Mouse (Mus musculus): ENCODE measurements at regions not wholly inside any gene's neighbourhood (a gene's known extent, or its start where the extent isn't known, plus 50 kb on each side); places are given as distances from the start of the nearest gene placed in this dataset.

DNA sequence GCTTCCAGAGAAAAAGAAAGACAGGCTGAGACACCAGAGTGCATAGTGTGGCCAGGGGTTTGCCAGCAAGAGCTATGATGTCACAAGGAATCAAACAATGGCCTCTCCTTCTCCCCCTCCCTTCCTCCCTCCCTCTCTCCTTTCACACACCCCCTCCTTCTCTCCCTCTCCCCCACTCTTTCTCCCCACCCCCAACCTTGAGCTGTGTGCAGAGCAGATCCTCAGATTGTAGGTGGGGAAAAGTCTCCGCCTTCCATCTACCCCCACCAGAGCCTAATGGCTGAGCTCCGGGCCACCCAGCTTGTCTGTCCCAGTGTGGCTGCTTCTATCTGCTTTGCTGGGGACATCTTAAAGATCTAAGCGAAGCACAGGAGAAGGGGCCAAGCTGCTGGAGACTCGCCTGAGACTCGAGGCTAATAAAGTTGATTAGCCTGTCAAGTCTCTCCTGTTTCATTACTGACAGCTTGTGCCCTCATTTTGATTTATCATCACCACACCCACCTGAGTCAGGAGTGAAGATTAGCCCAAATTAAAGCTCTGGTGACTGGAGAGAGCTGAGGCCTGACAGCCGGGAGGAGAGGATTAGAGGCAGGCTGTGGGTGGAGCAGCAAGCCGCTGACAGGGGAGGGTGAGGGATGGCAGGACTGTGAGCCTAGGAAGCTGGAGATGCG lies 272.8 kb downstream of the Cbln1 start:
- TF ChIP-seq CTCF (IDR thresholded peaks at IDR 0.05; ENCODE audit: insufficient read depth, low read depth, low read length) (no peak), POLR2A (IDR thresholded peaks at IDR 0.05; ENCODE audit: insufficient read depth, low read depth, low read length) (no peak)
- no peak overlapping the region for H3K27ac ChIP-seq (ENCODE audit: insufficient read depth, low read depth, low read length)
- peaks cover 20% of the 10 kb centered on the region for H3K4me1 ChIP-seq (ENCODE audit: control insufficient read depth, insufficient read depth, low read length)
- WGBS, result 27% methylated on average over 8 of the region's 8 CpGs
- no peak overlapping the region for H3K4me3 ChIP-seq (ENCODE audit: insufficient read depth, low read depth, low read length)

DNA sequence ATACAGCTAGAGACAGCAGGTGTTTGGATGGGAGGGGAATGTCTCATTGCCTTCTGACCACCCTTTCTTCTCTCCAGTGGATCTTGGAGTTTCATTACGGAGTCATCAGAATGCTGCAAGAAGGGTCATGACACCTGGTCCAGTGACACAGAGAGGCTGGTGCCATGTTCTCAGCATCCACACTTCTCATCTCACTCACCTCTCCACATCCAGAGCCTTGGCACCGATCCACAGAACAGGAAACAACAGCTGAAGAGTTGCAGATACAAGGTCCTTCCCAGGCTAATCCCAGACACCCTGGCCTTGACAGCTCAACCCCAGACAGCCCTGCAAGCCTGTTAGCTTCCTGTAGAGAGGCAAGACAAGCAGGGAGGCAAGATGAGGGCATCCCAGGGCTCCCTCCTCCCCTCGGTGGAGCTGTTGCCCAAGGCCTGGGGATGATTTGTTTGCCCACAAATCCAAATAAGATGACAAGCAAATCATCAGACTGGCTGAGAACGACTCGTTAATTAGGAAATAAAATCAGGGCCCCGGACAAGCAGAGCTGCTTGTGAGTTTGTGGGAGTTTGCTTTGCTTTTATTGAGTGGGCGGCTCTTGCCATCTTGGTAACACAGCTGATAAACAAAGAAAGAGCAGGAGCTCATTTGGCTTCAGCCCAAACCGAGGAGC lies 274.4 kb downstream of the Cbln1 start:
- Histone ChIP-seq H3K4me1 (ENCODE audit: control insufficient read depth, insufficient read depth, low read length) (peaks cover 20% of the 10 kb centered on the region), H3K4me3 (ENCODE audit: insufficient read depth, low read depth, low read length) (no peak overlapping the region), H3K27ac (ENCODE audit: insufficient read depth, low read depth, low read length) (no peak overlapping the region)
- WGBS, result 34% methylated on average over 8 of the region's 8 CpGs
- TF ChIP-seq CTCF (IDR thresholded peaks at IDR 0.05; ENCODE audit: insufficient read depth, low read depth, low read length), result no peak
- no peak for TF ChIP-seq POLR2A (IDR thresholded peaks at IDR 0.05; ENCODE audit: insufficient read depth, low read depth, low read length)

DNA sequence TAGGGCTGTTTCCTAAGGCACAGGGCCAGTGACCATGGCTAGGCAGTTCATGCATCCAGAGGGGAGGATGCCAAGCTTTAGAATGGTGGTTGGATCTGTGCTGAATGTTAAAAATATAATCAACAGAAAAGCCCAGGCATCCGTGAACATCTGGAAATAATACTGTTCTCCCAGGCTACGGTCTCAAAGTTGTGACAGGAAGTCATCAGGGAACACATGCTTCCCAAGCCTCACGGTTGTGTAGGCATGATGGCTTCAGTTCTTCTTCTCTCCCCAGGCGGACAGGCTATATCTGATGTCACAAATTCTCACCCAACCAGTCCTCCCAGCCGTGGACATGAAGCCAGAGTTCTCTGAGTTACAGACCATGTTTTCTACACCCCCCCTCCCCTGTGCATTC lies 275.4 kb downstream of the Cbln1 start:
- Histone ChIP-seq H3K4me1 (ENCODE audit: control insufficient read depth, insufficient read depth, low read length) (peaks cover 20% of the 10 kb centered on the region), H3K4me3 (ENCODE audit: insufficient read depth, low read depth, low read length) (no peak overlapping the region), H3K27ac (ENCODE audit: insufficient read depth, low read depth, low read length) (no peak overlapping the region)
- TF ChIP-seq CTCF (IDR thresholded peaks at IDR 0.05; ENCODE audit: insufficient read depth, low read depth, low read length) (no peak), POLR2A (IDR thresholded peaks at IDR 0.05; ENCODE audit: insufficient read depth, low read depth, low read length) (no peak)
- WGBS, result 61% methylated on average over 5 of the region's 5 CpGs

DNA sequence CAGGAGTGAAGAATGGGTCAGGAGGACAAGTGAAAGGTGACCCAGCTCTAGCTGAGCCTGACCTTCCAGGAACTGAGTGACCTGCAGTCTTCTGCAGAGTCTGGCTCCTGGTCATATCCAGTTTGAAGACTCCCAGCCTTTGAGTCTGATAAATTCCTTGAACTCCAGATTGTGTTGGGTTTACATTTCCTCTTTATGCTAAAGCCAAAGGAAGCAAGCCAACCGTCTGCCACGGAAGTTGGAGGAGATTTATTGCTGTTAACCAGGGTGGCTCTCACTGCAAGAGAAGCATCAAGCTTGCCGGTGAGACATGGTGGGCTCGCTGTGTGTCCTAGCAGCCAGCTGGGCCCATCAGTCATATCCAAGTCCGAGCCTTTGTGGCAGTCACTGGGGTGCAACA lies 276.4 kb downstream of the Cbln1 start:
- Histone ChIP-seq H3K4me1 (ENCODE audit: control insufficient read depth, insufficient read depth, low read length) (peaks cover 20% of the 10 kb centered on the region), H3K4me3 (ENCODE audit: insufficient read depth, low read depth, low read length) (no peak overlapping the region), H3K27ac (ENCODE audit: insufficient read depth, low read depth, low read length) (no peak overlapping the region)
- TF ChIP-seq POLR2A (IDR thresholded peaks at IDR 0.05; ENCODE audit: insufficient read depth, low read depth, low read length) (no peak), CTCF (IDR thresholded peaks at IDR 0.05; ENCODE audit: insufficient read depth, low read depth, low read length) (no peak)
- WGBS, result 95% methylated on average over 5 of the region's 5 CpGs

DNA sequence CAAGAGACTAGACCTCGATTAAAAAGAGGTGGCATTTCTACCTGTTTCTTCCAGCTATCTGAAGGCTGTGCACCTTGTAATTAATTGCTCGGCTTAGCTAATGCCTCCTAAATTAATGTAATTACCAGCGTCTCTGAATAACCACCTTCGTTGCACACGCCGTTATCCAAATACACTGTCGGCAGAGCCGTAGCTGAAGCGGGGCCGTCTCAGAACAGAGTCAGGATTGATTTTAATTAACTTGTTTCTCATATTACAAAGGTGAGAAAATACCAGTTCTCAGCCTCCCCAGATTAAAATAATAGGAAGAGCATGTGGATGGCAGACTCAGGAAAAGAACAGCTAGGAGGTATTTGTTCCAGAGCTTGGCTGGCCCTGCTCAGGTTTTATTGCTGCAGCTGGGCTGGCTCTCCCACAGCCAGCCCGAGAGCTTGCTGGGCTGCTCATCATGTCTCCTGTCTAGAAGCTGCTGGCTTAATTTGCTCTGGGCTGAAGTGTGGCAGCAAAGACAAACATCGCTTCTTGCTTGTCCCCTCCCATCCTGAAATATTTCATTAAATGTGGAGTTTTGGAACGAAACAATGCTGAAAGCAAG lies 282.5 kb downstream of the Cbln1 start:
- no peaks in the 10 kb centered on the region for H3K4me1 ChIP-seq (ENCODE audit: control insufficient read depth, insufficient read depth, low read length)
- whole genome bisulfite sequencing, result 43% methylated on average over 13 of the region's 13 CpGs
- no peak overlapping the region for H3K27ac ChIP-seq (ENCODE audit: insufficient read depth, low read depth, low read length)
- TF ChIP-seq CTCF (IDR thresholded peaks at IDR 0.05; ENCODE audit: insufficient read depth, low read depth, low read length), result no peak
- no peak for TF ChIP-seq POLR2A (IDR thresholded peaks at IDR 0.05; ENCODE audit: insufficient read depth, low read depth, low read length)
- H3K4me3 ChIP-seq (ENCODE audit: insufficient read depth, low read depth, low read length), result no peak overlapping the region

DNA sequence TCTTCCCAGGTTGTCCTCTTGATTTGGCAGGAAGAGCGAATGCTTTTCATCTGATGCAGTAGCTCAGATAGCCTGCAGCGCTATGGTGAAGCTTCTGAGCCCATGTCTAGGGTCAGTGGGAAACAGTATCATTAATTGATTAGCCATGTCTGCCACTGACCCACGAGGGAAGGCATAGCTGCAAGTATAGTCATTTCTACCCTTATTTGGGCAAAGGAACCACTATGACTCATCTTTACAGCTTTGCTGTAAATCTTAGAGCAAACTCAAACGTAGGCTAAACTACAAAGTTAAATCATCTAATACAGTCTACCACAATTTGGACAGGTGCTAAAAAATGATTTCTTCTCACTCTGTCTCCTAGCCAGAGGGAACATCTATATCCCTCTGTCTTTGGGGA lies 289.5 kb downstream of the Cbln1 start:
- H3K27ac ChIP-seq (ENCODE audit: insufficient read depth, low read depth, low read length), result no peak overlapping the region
- WGBS, result 57% methylated on average over 4 of the region's 4 CpGs
- TF ChIP-seq CTCF (IDR thresholded peaks at IDR 0.05; ENCODE audit: insufficient read depth, low read depth, low read length) (no peak), POLR2A (IDR thresholded peaks at IDR 0.05; ENCODE audit: insufficient read depth, low read depth, low read length) (no peak)
- no peaks in the 10 kb centered on the region for H3K4me1 ChIP-seq (ENCODE audit: control insufficient read depth, insufficient read depth, low read length)
- H3K4me3 ChIP-seq (ENCODE audit: insufficient read depth, low read depth, low read length), result no peak overlapping the region

DNA sequence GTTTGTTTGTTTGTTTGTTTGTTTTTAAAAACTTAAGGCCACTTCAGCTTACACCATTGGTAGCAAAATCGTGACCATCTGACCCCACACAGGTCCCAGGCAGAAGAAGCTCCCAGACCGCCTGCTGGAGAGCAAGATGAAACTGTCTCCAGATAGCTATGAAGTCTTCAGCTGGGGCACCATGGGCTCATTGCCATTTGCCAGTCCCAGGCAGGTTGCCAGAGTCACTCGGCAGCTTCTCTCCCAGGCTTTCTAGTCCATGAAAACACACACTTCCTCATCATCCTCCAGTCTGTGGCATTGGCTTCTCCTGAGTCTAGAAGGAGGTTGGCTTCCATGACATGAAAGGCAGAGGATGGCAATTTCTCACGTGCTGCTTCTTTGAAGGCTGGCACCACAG lies 293.5 kb upstream of the N4bp1 start:
- 69% methylated on average over 4 of the region's 4 CpGs for WGBS
- no peak overlapping the region for H3K27ac ChIP-seq (ENCODE audit: insufficient read depth, low read depth, low read length)
- H3K4me1 ChIP-seq (ENCODE audit: control insufficient read depth, insufficient read depth, low read length), result no peaks in the 10 kb centered on the region
- TF ChIP-seq POLR2A (IDR thresholded peaks at IDR 0.05; ENCODE audit: insufficient read depth, low read depth, low read length) (no peak), CTCF (IDR thresholded peaks at IDR 0.05; ENCODE audit: insufficient read depth, low read depth, low read length) (no peak)
- H3K4me3 ChIP-seq (ENCODE audit: insufficient read depth, low read depth, low read length), result no peak overlapping the region

DNA sequence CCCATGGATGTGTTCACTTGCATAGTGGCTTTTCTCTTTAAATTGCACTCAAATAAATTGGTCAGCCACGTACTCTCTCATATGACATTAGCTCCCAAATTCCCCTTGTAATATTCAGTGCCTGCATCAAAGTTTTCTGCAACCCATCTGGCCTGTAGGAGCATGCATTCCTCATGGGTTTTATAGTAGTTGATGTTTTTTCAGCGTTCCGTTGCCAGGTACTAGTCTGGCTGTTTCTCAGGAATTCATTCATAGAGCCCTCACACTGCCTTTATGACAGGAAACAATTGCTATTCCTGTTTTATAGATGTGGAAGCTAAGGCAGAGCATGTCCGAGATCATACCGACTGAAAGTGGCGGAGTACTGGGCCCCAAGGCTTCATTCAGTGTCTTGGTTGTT lies 292.6 kb upstream of the N4bp1 start:
- WGBS, result 92% methylated on average over 6 of the region's 6 CpGs

DNA sequence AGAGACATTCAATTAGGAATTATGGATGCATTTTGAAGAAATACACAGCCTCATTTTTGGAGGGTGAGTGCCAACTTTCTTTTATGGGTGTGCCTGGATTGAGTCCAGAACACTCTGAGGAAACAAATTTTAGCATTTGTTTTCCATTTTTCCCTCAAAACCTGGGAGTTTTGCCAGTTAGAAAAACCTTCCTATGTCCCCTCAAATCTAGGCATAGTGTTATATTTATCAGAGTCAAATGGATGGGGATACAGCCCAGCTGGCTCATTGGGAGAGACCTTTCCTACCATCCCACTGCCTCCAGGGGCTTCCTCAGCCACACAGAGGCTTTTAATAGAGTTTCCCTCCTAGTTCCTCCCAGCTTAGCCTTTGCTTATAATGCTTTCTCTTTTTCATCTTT lies 290.0 kb upstream of the N4bp1 start:
- no peaks in the 10 kb centered on the region for H3K4me1 ChIP-seq (ENCODE audit: control insufficient read depth, insufficient read depth, low read length)
- TF ChIP-seq CTCF (IDR thresholded peaks at IDR 0.05; ENCODE audit: insufficient read depth, low read depth, low read length) (no peak), POLR2A (IDR thresholded peaks at IDR 0.05; ENCODE audit: insufficient read depth, low read depth, low read length) (no peak)
- H3K27ac ChIP-seq (ENCODE audit: insufficient read depth, low read depth, low read length), result no peak overlapping the region
- no peak overlapping the region for H3K4me3 ChIP-seq (ENCODE audit: insufficient read depth, low read depth, low read length)

More for the DNA sequence above, 292.6 kb upstream of the N4bp1 start:
- H3K27ac ChIP-seq (ENCODE audit: insufficient read depth, low read depth, low read length), result no peak overlapping the region
- no peak overlapping the region for H3K4me3 ChIP-seq (ENCODE audit: insufficient read depth, low read depth, low read length)
- H3K4me1 ChIP-seq (ENCODE audit: control insufficient read depth, insufficient read depth, low read length), result no peaks in the 10 kb centered on the region
- TF ChIP-seq CTCF (IDR thresholded peaks at IDR 0.05; ENCODE audit: insufficient read depth, low read depth, low read length) (no peak), POLR2A (IDR thresholded peaks at IDR 0.05; ENCODE audit: insufficient read depth, low read depth, low read length) (no peak)
